Mouse (Mus musculus): Measurements from ENCODE around the gene Jup. TPM values are rescaled to one million over a fixed set of nuclear protein-coding genes. Genes with fewer than 3 reads are reported as not detected.

The Jup gene
- polyA plus RNA-seq, 1 experiment from 2014 or later = 105 TPM

- 85% methylated on average over 7 of the region's 7 CpGs for WGBS
- H3K4me3 ChIP-seq = no peak overlapping the region
- no peak for ATAC-seq (replicated peaks)
- no peak overlapping the region for H3K27ac ChIP-seq
- H3K4me1 ChIP-seq = no peaks in the 10 kb centered on the region
- H3K4me2 ChIP-seq = no peak overlapping the region
- no peaks in the 10 kb centered on the region for H3K9me3 ChIP-seq
- H3K9ac ChIP-seq = no peak overlapping the region
- H3K36me3 ChIP-seq (replicated peaks) = no peaks in the 10 kb centered on the region
- H3K27me3 ChIP-seq (replicated peaks) = no peaks in the 10 kb centered on the region
Observed at GRCm38 (mm10) chr11:100423836-100424235, 26.3 kb upstream of the Jup start.

- H3K4me1 ChIP-seq = no peaks in the 10 kb centered on the region
- no peak overlapping the region for H3K27ac ChIP-seq
- H3K4me3 ChIP-seq = no peak overlapping the region
- no peak overlapping the region for H3K9ac ChIP-seq
- H3K36me3 ChIP-seq (replicated peaks) = no peaks in the 10 kb centered on the region
- peaks cover 6% of the 10 kb centered on the region for H3K27me3 ChIP-seq (replicated peaks)
- no peaks in the 10 kb centered on the region for H3K9me3 ChIP-seq
- no peak overlapping the region for H3K4me2 ChIP-seq
- ATAC-seq (replicated peaks) = no peak
- 57% methylated on average over 8 of the region's 8 CpGs for WGBS
Observed at GRCm38 (mm10) chr11:100421537-100421936, 24.0 kb upstream of the Jup start.

- Histone ChIP-seq H3K4me2 (peak within 1 kb of the TSS; percentile 74), H3K36me3 (replicated peaks) (no peaks in the 10 kb centered on the region), H3K4me1 (peaks cover 24% of the 10 kb centered on the region), H3K27me3 (replicated peaks) (peaks cover 14% of the 10 kb centered on the region), H3K9me3 (no peaks in the 10 kb centered on the region), H3K27ac (peak within 1 kb of the TSS; percentile 80), H3K9ac (peak within 1 kb of the TSS; percentile 88), H3K4me3 (peak within 1 kb of the TSS; percentile 77)
- peak; percentile 21 for ATAC-seq (replicated peaks)
- WGBS = under 1% methylated on average over 30 of the region's 31 CpGs
Observed at GRCm38 (mm10) chr11:100414914-100415822, 17.6 kb upstream of the Jup start, which contains the start of gene Fkbp10. TSS of gene Fkbp10 (plus strand) at chr11:100415697.

GRCm38 (mm10) chr11:100414021-100414913 lies 16.7 kb upstream of the Jup start, which contains the start of gene P3h4:
TSS of gene P3h4 (minus strand) at chr11:100414836.
- peaks cover 24% of the 10 kb centered on the region for H3K4me1 ChIP-seq
- peak within 1 kb of the TSS; percentile 80 for H3K27ac ChIP-seq
- peak within 1 kb of the TSS; percentile 77 for H3K4me3 ChIP-seq
- no peaks in the 10 kb centered on the region for H3K36me3 ChIP-seq (replicated peaks)
- H3K9me3 ChIP-seq = no peaks in the 10 kb centered on the region
- peak within 1 kb of the TSS; percentile 88 for H3K9ac ChIP-seq
- H3K4me2 ChIP-seq = peak within 1 kb of the TSS; percentile 74
- peaks cover 14% of the 10 kb centered on the region for H3K27me3 ChIP-seq (replicated peaks)
- peak; percentile 95 for ATAC-seq (replicated peaks)
- 2% methylated on average over 93 of the region's 93 CpGs for WGBS

GRCm38 (mm10) chr11:100413541-100413940 lies 16.0 kb upstream of the Jup start:
- WGBS = 81% methylated on average over 11 of the region's 11 CpGs
- H3K4me3 ChIP-seq = peak overlapping the region; percentile 77
- H3K9me3 ChIP-seq = no peaks in the 10 kb centered on the region
- H3K9ac ChIP-seq = peak overlapping the region; percentile 88
- H3K4me2 ChIP-seq = peak overlapping the region; percentile 74
- no peaks in the 10 kb centered on the region for H3K36me3 ChIP-seq (replicated peaks)
- peaks cover 24% of the 10 kb centered on the region for H3K4me1 ChIP-seq
- no peak overlapping the region for H3K27ac ChIP-seq
- H3K27me3 ChIP-seq (replicated peaks) = peaks cover 14% of the 10 kb centered on the region
- no peak for ATAC-seq (replicated peaks)

- peaks cover 10% of the 10 kb centered on the region for H3K27me3 ChIP-seq (replicated peaks)
- H3K27ac ChIP-seq = no peak overlapping the region
- H3K4me3 ChIP-seq = no peak overlapping the region
- no peaks in the 10 kb centered on the region for H3K9me3 ChIP-seq
- 84% methylated on average over 11 of the region's 11 CpGs for WGBS
- peaks cover 24% of the 10 kb centered on the region for H3K4me1 ChIP-seq
- no peak overlapping the region for H3K4me2 ChIP-seq
- no peak for ATAC-seq (replicated peaks)
- H3K36me3 ChIP-seq (replicated peaks) = no peaks in the 10 kb centered on the region
- H3K9ac ChIP-seq = no peak overlapping the region
Observed at GRCm38 (mm10) chr11:100411736-100412135, 14.2 kb upstream of the Jup start.

GRCm38 (mm10) chr11:100409686-100410085 lies 12.1 kb upstream of the Jup start:
- no peak for ATAC-seq (replicated peaks)
- H3K4me3 ChIP-seq = no peak overlapping the region
- H3K27ac ChIP-seq = no peak overlapping the region
- H3K9me3 ChIP-seq = no peaks in the 10 kb centered on the region
- no peak overlapping the region for H3K4me2 ChIP-seq
- 75% methylated on average over 3 of the region's 3 CpGs for WGBS
- no peaks in the 10 kb centered on the region for H3K36me3 ChIP-seq (replicated peaks)
- H3K27me3 ChIP-seq (replicated peaks) = no peaks in the 10 kb centered on the region
- no peak overlapping the region for H3K9ac ChIP-seq
- peaks cover 14% of the 10 kb centered on the region for H3K4me1 ChIP-seq

- no peaks in the 10 kb centered on the region for H3K9me3 ChIP-seq
- no peak overlapping the region for H3K27ac ChIP-seq
- no peak overlapping the region for H3K4me3 ChIP-seq
- 94% methylated on average over 12 of the region's 12 CpGs for WGBS
- H3K36me3 ChIP-seq (replicated peaks) = no peaks in the 10 kb centered on the region
- H3K9ac ChIP-seq = no peak overlapping the region
- no peak for ATAC-seq (replicated peaks)
- peaks cover 12% of the 10 kb centered on the region; the same call in 1 of the 2 replicates for H3K4me1 ChIP-seq
- no peaks in the 10 kb centered on the region for H3K27me3 ChIP-seq (replicated peaks)
- H3K4me2 ChIP-seq = no peak overlapping the region
Observed at GRCm38 (mm10) chr11:100408835-100409462, 11.4 kb upstream of the Jup start.

GRCm38 (mm10) chr11:100408076-100408834 lies 10.7 kb upstream of the Jup start:
- no peak overlapping the region for H3K9ac ChIP-seq
- ATAC-seq (replicated peaks) = no peak
- WGBS = 50% methylated on average over 10 of the region's 10 CpGs
- H3K36me3 ChIP-seq (replicated peaks) = no peaks in the 10 kb centered on the region
- H3K27me3 ChIP-seq (replicated peaks) = no peaks in the 10 kb centered on the region
- H3K27ac ChIP-seq = no peak overlapping the region
- no peak overlapping the region for H3K4me3 ChIP-seq
- H3K9me3 ChIP-seq = no peaks in the 10 kb centered on the region
- no peak overlapping the region for H3K4me2 ChIP-seq
- H3K4me1 ChIP-seq = peaks cover 7% of the 10 kb centered on the region

GRCm38 (mm10) chr11:100406995-100407705 lies 9.6 kb upstream of the Jup start:
- Histone ChIP-seq H3K4me3 (no peak overlapping the region), H3K4me1 (peaks cover 4% of the 10 kb centered on the region), H3K9me3 (no peaks in the 10 kb centered on the region), H3K4me2 (no peak overlapping the region), H3K36me3 (replicated peaks) (no peaks in the 10 kb centered on the region), H3K27me3 (replicated peaks) (no peaks in the 10 kb centered on the region), H3K27ac (no peak overlapping the region), H3K9ac (no peak overlapping the region)
- ATAC-seq (replicated peaks) = no peak
- WGBS = 80% methylated on average over 5 of the region's 5 CpGs

- ATAC-seq (replicated peaks) = no peak
- WGBS = 83% methylated on average over 8 of the region's 8 CpGs
Observed at GRCm38 (mm10) chr11:100406273-100406672, 8.7 kb upstream of the Jup start.

More at GRCm38 (mm10) chr11:100406273-100406672, 8.7 kb upstream of the Jup start:
- Histone ChIP-seq H3K9ac (no peak overlapping the region), H3K4me3 (no peak overlapping the region), H3K36me3 (replicated peaks) (no peaks in the 10 kb centered on the region), H3K4me1 (peaks cover 4% of the 10 kb centered on the region), H3K4me2 (no peak overlapping the region), H3K27ac (no peak overlapping the region), H3K27me3 (replicated peaks) (no peaks in the 10 kb centered on the region), H3K9me3 (no peaks in the 10 kb centered on the region)
